Mouse (Mus musculus): ENCODE results near the gene Rxrb.
"Not testable (repeated sequence)": the region's sequence is repeated elsewhere in the genome, so short reads cannot be mapped to it uniquely, and the experiment has no call there.

Gene Rxrb

DNA sequence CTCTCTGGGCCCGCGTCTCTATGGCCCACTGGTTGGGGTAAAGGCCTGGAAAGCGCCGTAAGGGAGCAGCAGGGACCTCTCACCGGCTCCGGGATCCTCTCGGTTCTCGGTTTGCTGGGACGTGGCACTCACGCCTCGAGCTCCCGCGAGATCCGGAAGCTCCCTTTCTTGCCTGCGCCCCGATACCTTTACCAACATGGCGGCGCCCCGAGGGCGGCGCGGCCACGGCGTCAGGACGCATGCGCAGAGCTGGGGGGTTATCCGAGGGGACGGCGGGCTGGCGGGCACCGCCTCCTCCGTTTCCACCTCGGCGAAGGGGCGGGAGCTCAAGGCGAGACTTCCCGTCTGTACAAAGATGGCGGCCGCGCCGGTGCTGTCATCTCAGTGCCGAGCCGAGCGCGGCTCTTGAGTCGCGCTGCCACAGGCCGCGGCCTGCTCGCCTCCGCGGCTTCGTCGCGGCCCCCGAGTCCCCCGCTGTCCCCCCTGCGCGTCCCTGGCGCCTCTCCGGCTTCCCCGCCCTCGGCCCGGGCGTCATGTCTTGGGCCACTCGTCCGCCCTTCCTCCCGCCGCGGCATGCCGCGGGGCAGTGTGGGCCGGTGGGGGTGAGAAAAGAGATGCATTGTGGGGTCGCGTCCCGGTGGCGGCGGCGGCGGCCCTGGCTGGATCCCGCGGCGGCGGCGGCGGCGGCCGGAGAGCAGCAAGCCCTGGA, at the start of gene Rxrb, which contains the start of gene Slc39a7:
Rxrb (plus strand) TSS at position 348 of the 709 bp plus-strand sequence.
Slc39a7 (minus strand) TSS at position 218 of the 709 bp plus-strand sequence.
- DNase-seq, result peak; percentile 97 to 99

DNA sequence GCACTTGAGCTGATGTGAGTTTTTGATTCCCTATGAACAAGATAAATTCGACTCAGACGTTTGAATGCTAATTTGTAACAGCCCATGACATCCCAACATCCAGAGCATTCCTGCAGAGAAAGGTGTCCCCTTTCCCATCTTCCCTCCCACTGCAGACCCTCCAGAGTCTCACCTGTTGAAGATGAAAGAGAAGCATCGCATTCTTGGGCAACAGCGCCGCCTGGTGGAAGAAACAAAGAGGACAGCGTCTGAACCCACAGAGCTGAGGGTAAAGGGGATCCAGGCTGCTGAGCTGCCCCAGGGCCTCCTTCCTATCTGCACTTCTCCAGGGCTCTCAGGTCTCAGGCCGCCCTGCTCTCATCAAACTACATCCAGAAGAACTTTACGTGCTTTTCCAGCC, 49.5 kb upstream of the Rxrb start:
- peak; percentile 74 to 82 for DNase-seq

DNA sequence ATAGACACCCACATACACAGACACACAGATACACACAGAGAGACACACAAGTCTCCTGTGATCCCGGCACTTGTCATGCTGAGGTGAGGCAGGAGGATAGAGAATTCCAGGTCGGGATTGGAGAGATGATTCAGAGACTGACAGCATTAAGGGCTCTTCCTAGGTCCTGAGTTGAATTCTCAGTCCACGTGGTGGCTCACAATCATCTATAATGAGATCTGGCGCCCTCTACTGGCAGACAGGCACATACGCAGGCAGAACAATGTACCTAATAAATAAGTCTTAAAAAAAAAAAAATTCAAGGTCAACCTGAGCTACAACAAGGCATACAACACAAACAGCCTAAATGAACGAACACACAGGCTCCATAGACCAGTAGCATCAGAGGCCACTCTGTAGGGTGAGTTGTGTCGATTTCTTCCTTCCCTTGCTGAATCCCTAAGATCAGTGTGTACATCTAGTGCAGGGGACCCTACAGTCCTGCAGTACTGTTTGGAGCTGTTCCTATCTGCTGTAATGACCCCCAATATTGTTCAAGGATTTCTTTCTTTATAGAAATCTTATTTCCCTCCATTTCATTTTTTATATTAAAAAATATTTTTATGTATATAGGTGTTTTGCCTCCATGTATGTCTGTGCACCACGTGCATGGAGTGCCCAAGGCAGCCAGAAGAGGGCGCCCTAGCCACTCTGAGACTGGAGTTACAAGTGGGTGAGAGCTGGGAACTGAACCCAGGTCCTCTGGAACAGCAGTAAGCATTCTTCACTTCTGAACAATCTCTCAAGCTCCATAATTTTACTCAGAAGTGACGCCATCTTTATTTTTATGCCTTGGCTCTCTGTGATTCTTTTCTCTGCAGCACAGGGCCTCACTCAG, 39.6 kb upstream of the Rxrb start:
- peak; percentile 46 to 71 for DNase-seq

DNA sequence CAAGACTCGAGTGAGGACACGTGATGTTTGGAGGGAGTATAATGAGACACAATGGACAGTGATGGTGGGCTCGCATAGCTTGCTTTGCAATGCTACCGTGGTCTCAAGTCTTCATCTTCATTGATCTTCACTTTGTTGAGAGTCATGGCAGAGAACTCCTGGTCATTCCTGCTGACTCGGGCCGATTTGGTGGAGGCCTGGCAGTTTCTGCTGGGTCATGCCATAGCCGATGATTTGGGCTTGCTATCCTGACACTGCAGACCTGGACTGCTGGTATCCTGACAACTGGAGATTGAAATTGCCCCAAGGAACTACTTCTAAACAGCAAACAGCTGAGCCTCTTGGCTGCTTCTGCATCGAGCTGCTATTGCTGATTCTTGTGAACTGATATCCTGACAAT, 36.7 kb upstream of the Rxrb start:
- no peak for DNase-seq

DNA sequence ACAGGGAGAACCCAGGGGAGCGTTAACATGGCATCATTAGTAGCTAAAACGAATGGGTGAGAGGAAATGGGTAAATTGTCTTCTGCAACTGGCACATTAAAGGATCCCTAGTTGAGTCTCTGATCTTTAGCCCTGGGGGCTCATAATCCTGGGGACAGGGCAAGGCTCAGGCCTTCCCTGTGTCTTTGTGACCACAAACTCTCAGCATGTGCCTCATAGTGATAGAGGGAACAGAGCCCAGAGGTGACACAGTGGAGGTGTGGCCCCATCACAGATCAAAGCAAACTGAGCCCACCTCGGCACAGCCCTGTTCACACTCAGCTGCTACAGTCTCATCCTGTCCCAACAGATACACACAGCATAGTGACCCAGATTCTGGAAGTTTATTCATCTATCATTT, 36.0 kb upstream of the Rxrb start:
- DNase-seq, result no peak

DNA sequence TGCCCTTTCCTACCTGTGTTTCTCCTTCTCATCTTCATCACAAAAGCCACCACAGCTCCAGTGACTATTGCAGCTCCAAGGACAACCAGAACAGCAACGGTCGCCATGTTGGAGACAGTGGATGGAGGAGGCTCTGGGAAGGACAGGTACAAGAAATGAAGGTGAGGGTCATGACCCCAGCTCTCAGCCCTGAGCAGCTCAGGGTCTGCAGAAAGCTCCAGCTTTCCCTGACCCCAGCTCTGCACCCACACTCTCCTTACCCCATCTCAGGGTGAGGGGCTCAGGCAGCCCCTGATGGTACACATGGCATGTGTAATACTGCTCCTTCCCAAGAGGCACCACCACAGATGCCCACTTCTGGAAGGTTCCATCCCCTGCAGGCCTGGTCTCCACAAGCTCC, 34.6 kb upstream of the Rxrb start:
- not testable (repeated sequence) for DNase-seq

DNA sequence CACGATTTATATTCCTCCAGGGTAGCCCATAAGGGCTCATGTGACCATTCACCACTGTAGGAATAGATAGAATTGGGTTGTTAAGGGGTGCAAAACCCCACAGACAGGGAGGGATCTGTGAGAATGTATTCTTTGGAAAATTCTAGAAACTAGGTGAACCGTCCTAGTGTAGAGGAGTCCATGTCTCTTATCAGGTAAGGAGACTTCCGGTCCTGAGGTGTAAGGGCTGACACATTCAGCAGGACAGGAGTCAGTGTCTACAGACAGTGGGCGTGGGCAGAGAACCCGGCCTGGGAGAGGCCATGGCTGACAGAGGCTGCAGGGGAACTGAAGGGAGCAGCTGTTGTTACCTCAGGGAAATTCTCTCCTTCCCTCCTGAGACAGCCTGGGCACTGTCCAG, 32.9 kb upstream of the Rxrb start:
- DNase-seq, result not testable (repeated sequence)

DNA sequence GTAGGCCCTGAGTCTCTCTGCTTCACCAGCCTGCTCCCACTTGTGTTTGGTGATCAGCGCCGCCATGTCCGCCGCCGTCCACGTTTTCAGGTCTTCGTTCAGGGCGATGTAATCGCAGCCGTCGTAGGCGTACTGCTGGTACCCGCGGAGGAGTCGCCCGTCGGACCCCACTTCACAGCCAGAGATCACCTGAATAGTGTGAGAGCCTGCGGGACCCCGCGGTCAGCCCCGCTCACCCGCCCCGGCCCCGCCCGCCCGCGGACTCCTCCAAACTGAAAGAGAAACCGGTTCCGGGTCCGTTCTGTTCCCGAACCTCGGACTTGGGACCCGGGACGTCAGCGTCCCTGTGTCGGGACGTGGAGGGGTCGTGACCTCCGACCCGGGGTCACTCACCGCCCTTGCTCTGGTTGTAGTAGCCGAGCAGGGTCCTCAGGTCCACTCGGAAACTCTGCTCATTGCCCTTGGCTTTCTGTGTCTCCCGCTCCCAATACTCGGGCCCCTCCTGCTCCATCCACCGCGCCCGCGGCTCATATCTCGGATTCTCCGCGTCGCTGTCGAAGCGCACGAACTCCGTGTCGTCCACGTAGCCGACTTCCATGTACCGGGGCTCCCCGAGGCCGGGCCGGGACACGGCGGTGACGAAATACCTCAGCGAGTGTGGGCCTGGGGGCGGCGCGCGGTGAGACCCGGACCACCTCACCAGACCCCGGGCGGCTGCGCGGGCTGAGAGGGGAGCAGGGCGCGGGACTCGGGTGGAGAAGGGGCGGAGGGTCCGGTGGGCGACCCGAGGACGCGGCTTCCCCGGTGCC, 32.1 kb upstream of the Rxrb start:
- DNase-seq, result no peak

DNA sequence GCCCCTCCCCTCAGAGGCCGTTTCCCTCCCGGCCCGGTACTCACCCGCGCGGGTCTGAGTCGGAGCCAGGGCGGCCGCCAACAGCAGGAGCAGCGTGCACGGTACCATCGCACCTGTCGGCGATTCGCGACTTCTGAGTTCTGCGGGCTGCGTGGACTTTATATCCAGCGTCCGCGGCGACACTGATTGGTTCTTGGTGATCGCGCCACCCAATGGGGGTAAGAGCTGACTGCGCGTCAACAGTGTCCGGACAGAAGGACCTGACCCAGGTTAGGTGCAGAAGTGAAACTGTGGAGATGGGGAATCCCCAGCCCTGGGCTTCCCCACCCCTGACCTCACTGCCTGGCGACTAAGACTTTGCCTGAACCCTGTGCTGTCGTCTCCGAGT, 31.5 kb upstream of the Rxrb start, which contains the start of gene H2-K1:
H2-K1 (minus strand) TSS at position 198 of the 388 bp plus-strand sequence.
- DNase-seq, result peak; percentile 50 to 60

DNA sequence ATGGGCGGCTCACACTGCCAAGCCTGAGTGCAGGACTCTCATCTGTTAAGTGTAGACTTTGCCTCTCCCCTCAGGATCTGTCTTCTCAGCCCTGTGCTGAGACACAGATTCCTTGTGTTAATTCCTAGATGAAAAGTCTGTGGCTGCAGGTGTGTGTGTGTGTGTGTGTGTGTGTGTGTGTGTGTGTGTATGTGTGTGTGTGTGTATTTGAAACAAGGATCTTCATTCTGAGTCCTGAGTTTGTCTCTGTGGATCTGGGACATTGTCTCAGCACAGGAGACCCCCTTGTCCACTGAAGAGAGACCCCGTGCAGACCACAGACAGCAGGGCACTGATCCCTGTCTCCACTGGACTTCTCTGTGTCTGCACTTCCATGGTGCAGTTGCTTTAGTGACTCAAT, 30.8 kb upstream of the Rxrb start:
- not testable (repeated sequence) for DNase-seq

DNA sequence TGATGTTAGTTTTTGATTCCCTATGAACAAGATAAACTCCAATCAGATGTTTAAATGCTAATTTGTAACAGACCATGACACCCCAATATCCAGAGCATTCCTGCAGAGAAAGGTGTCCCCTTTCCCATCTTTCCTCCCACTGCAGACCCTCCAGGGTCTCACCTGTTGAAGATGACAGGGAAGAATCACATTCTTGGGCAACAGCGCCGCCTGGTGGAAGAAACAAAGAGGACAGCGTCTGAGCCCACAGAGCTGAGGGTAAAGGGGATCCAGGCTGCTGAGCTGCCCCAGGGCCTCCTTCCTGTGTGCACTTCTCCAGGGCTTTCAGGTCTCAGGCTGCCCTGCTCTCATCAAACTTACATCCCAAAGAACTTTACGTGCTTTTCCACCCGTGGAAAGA, 28.2 kb upstream of the Rxrb start:
- DNase-seq, result no peak

DNA sequence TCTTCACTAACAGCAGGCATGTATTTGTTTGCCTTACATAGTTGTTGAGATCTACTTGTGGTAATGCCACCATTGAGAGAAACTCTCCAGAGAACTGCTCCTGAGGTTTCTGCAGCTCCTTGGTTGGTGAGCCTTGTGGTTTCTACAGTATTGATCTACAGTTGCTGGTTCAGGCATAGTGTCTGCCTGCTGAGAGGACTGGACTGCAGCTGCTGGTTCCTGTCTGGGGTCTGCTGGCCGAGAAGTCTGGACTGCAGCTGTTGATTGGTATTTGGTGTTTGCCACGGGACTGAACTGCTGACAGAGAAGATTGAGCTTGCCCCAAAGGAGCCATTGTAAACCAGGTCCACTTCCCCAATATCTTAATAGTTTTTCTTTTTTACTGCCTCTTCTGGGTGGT, 25.0 kb upstream of the Rxrb start:
- DNase-seq, result no peak

DNA sequence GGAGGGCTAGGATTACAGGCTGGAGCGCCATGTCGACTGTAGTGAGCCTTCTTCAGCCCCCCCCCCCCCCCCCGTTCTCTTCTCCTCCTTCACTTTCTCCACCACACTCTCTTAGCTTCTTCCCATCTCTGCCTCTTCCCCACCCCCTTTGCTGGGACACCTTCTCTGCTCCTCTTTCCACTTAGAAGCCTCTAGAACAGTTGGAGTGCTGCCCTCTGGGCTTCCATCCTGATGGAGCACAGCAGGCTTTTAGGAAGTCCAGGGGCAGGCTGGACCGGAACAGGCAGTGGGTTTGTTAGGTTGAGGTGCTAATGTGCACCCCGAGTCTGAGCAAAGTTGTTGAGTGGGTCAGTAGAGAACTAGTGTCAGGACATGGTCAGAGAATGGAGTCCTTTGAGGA, 21.5 kb upstream of the Rxrb start:
- DNase-seq, result no peak

DNA sequence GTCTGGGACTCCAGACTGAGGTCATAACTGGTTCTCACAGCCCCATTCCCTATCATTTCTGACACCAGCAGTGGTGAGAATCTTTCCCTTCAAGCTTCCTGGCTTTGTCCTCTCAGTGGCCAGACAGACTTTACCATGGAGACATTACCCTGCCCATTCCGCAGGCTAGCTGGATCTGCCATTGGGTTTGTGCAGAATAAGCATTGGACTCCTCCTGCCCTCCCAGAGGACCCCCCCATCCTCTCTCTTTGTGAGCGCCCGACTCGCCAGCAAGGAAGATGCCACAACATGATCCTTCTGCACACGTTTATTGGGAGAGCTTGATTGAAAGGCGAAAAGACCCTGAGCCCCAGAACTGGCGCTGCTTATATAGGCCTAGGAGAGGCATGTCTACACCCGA, 18.2 kb upstream of the Rxrb start:
- DNase-seq, result no peak

DNA sequence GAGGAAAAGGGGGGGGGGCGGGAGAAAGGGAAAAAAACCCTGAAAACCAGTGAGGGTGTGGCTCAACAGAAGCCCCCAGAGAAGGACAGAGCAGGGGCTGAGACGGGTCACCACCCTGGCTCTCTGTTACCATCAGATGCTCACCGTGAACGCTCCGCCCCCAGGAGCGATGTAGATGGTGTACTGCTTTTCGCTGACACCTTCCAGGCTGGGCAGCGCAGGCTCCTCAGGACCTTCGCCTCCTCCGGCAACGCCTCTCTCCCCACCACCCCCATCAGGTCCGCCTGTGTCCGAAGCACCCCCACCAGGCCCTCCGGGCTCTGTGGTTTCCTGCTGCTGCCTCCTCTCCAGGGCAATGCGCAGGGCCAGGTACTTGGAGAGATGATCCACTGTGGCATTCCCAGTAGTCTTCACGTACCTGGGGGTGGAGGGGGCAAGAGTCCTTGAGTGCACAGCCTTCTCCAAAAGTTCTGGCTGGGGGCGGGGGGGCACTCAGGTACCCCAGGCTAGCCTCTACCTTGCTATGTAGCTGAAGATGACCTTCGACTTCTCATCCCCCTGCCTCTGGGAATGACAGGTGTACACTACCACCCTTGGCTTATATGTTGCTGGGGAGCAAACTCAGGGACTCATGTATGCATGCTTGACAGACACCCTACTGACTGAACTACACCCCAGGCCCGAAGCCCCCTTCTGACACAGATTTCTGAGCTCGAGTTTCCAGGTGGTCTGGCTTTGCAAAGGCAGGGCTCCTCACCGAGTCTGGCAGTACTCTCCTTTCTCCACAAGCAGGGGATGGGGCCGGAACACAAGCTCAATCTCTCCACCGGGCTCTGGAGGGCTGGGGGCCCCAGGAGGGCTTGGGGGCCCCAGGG, 9.8 kb upstream of the Rxrb start:
- DNase-seq, result no peak

DNA sequence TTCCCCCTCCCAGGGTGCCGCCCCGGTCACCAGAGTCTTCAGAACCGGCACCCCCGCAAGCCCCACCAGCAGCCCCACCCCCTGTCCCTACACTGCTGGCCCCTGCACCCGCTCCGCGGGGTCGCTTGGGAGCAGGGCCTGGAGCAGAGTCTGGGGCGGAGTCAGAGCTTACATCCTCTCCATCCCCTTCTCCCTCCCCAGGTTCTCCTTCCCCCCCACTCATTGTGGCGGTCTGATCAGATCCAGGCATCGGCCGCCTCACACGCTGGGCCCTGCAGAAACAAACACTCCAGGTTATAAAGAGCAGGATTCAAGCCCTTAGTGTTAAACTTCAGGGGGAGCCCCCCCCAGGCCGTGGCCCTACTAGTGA, 9.2 kb upstream of the Rxrb start:
- DNase-seq, result no peak

DNA sequence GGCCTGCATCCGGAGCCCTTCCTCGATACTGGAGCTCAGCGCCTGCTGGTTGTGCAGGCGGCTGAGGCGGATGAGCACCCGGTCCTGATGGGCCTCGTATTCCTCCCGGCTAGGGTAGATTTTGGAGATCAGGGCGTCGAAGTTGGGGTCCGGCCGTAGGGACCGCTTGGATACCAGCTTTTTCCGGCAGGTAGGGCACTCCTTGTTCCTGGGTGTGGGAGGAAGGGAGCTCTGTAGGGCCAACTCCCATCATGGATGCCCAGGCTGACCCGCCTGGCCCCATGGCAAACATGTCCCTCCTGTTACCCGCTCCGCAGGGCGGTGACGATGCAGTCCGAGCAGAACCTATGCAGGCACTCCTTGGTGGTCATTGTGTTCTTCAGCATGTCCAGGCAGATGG, 8.6 kb upstream of the Rxrb start:
- DNase-seq, result no peak

DNA sequence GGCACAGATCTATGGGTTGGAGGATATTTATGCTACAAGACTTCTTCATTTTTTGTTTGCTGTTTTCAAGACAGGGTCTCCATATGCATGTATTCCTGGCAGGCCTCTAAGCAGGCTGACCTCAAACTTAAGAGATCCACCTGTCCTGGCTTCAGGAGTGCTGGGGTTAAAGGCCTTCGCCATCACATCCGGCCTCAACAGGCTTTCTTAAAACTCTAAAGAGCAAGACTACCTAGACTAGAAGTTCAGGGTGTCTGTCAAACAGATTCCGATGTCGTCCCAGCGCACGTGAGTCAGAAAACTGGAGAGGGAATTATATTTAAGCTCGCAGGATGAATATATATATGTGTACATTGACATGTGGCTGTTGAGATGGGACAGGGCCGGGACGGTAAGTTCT, 7.9 kb upstream of the Rxrb start:
- no peak for DNase-seq

DNA sequence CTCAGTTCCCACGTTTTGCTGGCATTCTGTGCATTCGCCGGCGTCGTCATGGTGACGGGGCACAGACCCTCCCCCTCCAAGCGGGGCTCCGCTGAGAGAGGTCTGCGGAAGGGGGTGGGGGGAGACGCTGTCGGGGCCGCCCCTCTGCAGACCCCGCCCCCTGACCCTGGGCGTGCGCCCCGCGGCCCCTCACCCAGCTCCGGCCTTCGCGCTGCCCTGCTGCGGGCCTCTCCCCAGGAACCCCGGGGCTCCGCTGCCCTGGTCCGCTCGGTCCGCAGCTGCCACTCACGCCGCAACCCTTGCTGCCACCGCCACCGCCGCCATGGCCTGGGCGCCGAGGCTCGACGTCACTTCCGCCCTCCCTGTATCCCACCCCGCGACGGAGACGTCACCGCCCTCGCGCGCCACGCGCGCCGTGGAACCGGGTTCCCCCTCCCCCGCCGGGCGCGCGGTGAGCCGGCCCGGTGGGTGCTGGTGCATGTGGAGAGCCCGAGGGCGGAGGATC, 7.2 kb upstream of the Rxrb start, which contains the start of gene Ring1:
Ring1 (minus strand) TSS at position 364 of the 505 bp plus-strand sequence.
- DNase-seq, result peak; percentile 84 to 90

DNA sequence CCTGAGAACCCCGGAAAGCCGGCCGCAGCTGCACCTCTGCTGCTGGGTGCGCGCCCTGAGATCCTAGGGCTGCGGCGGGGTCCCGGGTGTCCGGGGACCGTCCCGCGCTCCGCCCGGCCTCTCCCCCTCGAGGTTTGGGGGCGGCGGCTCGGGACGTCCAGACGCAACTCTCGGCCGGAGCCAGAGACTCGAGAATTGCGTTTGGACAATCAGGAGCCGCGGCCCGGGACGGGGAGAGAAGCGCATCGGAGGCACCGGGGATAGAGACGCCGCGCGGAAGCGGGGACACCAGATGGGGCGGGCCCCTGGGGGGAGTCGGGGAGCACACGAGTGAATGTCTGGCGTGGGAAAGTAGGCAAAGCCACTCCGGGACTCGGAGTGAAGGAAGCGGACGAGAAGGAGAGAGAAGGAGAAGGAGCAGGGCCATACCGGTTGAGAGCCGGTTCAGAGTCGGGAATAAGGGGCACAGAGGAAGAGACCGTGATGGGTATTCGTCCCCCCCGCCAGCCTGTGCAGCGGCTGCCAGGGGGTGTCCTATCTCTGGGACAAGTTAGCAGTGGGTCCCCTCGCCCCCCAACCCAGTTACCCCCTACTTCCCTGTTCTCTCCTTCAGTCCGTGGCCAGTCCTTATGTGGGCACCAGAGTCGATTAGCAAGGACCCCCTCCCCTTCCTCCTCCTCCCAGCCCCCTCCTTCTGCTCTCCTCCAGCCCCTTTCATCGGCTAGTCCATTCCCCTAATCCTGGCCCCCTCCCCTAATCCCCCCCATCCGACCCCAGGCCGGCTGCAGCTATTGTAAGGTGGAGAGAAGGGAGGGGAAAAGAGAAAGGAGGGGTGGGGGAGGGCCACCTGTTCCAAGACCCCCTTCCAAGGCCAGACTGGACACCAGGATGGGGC, 6.5 kb upstream of the Rxrb start:
- DNase-seq, result peak in 1 of 2 experiments; percentile 42

DNA sequence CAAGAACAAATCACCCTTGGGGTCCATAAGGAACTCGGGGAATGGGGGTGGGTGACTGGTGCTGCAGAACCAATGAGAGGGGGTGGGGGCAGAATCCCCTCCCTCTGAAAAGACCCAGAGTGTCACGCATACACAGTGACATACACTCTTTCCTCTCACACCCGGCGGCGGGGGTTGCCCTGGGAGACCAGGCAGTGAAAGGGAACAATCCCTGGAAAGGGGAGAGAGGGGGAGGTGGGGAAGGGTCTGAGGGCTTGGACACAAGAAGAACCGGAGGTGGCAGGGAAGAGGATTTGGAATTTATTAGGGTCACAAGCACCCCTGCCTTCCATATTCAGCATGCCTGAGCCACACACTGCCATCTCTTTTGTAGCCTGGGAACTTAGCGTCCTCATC, 5.9 kb upstream of the Rxrb start:
- no peak for DNase-seq
